Mouse (Mus musculus) lung, postnatal 0 days (tissue): ENCODE measurements around the gene Acot6. TPM values are rescaled to one million over a fixed set of nuclear protein-coding genes. Genes with fewer than 3 reads are reported as not detected.

ENCODE experiments used
- ATAC-seq: fragments of 200-750 bp; cut with Nextera tagmentation; 2 replicates; pipeline ENCODE4 v1.8.0; 2017; ENCODE audit warnings: moderate library complexity
- DNase-seq: peaks from one replicate; pipeline ENCODE4 v3.0.0-alpha.2; 2016; ENCODE audit warnings: low spot score
- H3K27ac ChIP-seq: fragments of 300-500 bp; sonication (generic); 2 replicates; pipeline ENCODE4 v1.5.1; 2014; ENCODE audit warnings: antibody characterized with exemption, mild to moderate bottlenecking, low read length, mixed read lengths
- H3K27me3 ChIP-seq: fragments of 300-500 bp; sonication (generic); replicated peaks from 2 replicates; pipeline ENCODE4 v1.6.1; 2014; ENCODE audit warnings: low read length, mixed read lengths; ENCODE audit not compliant: insufficient read depth
- H3K36me3 ChIP-seq: fragments of 300-500 bp; sonication (generic); 2 replicates; pipeline ENCODE4 v1.6.1; 2014; ENCODE audit warnings: low read length, mixed read lengths; ENCODE audit not compliant: insufficient read depth
- H3K4me1 ChIP-seq: fragments of 300-500 bp; sonication (generic); 2 replicates; pipeline ENCODE4 v1.6.1; 2014; ENCODE audit warnings: antibody characterized with exemption, low read depth, low read length, mixed read lengths; ENCODE audit not compliant: insufficient read depth
- H3K4me2 ChIP-seq: fragments of 300-500 bp; sonication (generic); replicated peaks from 2 replicates; pipeline ENCODE4 v1.6.1; 2014; ENCODE audit warnings: low read depth, mild to moderate bottlenecking, low read length, moderate library complexity, mixed read lengths
- H3K4me3 ChIP-seq: fragments of 300-500 bp; sonication (generic); 2 replicates; pipeline ENCODE4 v1.5.1; 2014; ENCODE audit warnings: low read depth, low read length
- H3K9ac ChIP-seq: fragments of 300-500 bp; sonication (generic); replicated peaks from 2 replicates; pipeline ENCODE4 v1.6.1; 2014; ENCODE audit warnings: low read depth, mild to moderate bottlenecking
- H3K9me3 ChIP-seq: fragments of 300-500 bp; sonication (generic); 2 replicates; pipeline ENCODE4 v1.6.1; 2016; ENCODE audit warnings: low read length, mixed read lengths
- CTCF ChIP-seq: IDR thresholded peaks from 2 replicates; pipeline ENCODE4 v1.5.1; 2016; ENCODE audit warnings: antibody characterized with exemption, mild to moderate bottlenecking
- EP300 ChIP-seq: IDR thresholded peaks from 2 replicates; pipeline ENCODE4 v1.6.1; 2016; ENCODE audit warnings: antibody characterized with exemption, mild to moderate bottlenecking, control low read depth
- WGBS: fragments of 180-500 bp; shearing (Covaris S2); extraction: QIAGEN DNeasy Blood & Tissue Kit; methylation state at CpG from one replicate; pipeline ENCODE4 v1.1.7; 2014; 5-methylcytosine and 5-hydroxymethylcytosine counted together
- polyA plus RNA-seq: library from polyadenylated mRNA; unstranded; fragments of >200 nt; fragmentation: Nextera tagmentation; extraction: Ambion mirVana; gene quantifications from 2 replicates; pipeline ENCODE4 v1.2.1, GENCODE M21; 2015

The Acot6 gene
- polyA plus RNA-seq, 1 experiment from 2014 or later = 1.1 TPM

DNA sequence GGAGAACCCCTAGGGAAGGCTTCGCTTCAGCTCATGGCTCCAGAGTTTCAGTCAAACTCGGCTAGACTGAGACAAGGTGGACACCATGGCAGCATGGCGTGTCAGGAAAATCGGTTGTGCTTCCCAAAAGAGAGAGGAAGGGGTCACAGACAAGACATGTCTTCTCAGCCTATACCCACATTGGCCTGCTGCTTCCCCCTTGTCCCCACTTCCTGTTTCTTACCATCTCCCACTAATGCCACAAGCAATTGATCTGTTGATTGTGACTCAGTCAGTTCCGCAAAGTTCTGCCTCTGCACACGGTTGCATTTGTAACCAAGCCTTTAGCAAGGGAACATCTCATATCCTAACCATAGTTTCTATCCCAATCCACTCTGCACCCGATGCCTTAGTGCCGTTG, 29.5 kb downstream of the Acot6 start:
- TF ChIP-seq CTCF = no peak
- TF ChIP-seq EP300 = no peak
- 84% methylated on average over 8 of the region's 8 CpGs for WGBS
- DNase-seq = peak; percentile 16
- Histone ChIP-seq H3K36me3 (no peaks in the 10 kb centered on the region), H3K4me1 (no peaks in the 10 kb centered on the region), H3K9me3 (no peaks in the 10 kb centered on the region), H3K4me3 (no peak overlapping the region), H3K27me3 (no peaks in the 10 kb centered on the region), H3K27ac (no peak overlapping the region), H3K4me2 (no peak overlapping the region), H3K9ac (no peak overlapping the region)
- no peak for ATAC-seq

DNA sequence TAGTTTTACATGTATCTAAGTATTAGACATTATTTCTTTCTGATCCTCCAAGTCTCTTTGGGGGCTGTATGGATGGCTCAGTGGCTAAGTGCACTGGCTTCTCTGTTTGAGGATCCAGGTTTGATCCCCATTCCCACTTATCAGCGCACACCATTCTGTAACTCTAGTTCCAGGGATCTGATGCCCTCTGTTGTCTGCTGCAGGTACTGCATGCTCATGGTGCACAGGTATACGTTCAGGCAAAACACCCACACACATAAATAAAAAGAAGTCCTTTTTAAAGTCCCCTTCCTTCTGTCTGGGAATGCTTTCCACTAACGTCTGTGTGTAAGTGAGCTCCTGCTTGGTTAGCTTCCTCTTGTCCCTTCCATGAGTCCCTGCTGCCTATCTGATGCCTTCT, 31.8 kb downstream of the Acot6 start:
- 56% methylated on average over 3 of the region's 3 CpGs for WGBS
- Histone ChIP-seq H3K9me3 (no peaks in the 10 kb centered on the region), H3K27me3 (no peaks in the 10 kb centered on the region), H3K4me1 (no peaks in the 10 kb centered on the region), H3K9ac (no peak overlapping the region), H3K4me2 (no peak overlapping the region), H3K36me3 (no peaks in the 10 kb centered on the region), H3K27ac (no peak overlapping the region), H3K4me3 (no peak overlapping the region)
- no peak for ATAC-seq
- peak; percentile 28 for DNase-seq
- TF ChIP-seq EP300 (no peak), CTCF (peak; percentile 83)

DNA sequence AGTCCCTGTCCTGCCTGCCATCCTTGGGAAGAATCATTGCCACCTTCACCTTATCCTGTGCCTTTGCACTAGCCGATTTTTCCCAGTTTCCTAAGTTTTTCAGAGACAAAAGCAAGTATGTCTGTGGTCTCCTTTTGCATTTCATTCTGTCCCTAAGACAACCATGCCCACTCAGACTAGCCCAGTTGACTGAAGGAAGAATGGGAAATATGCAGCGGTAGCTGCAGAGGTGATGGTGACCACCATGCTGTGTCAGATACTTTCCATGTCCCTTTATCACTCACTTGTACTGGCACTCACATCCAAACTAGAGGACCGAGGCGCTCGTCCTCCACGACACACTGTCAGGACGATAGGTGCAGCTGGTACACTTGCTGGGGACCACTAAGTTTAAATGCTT, 36.7 kb downstream of the Acot6 start:
- TF ChIP-seq CTCF (no peak), EP300 (no peak)
- no peak for ATAC-seq
- no peak overlapping the region for H3K4me2 ChIP-seq
- H3K4me1 ChIP-seq = no peaks in the 10 kb centered on the region
- H3K4me3 ChIP-seq = no peak overlapping the region
- no peak for DNase-seq
- H3K9me3 ChIP-seq = no peaks in the 10 kb centered on the region
- no peak overlapping the region for H3K27ac ChIP-seq
- H3K9ac ChIP-seq = no peak overlapping the region
- 0 out of 2 replicates have a peak, but pooled peaks cover 4% of the 10 kb centered on the region for H3K36me3 ChIP-seq
- 89% methylated on average over 7 of the region's 7 CpGs for WGBS
- no peaks in the 10 kb centered on the region for H3K27me3 ChIP-seq

DNA sequence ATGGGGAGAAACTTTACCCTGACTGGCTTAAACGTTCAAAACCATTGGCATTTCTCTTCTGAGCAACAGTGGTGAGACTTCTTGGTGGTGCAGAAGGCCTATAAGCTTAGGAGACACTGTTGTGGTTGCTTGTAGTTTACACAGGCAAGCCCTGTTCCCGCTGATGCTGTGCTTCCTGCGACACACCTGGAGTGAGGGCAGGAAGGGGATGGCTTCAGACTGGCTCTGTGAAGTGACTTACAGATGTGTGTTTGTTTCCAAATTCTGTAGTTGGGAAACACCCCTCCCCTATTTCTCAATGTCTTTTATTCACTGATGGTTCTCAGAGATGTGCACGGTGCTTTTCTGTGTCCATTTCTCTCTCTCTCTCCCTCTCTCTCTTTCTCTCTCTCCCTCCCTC, 39.7 kb downstream of the Acot6 start:
- no peak overlapping the region for H3K9ac ChIP-seq
- TF ChIP-seq CTCF (no peak), EP300 (no peak)
- no peaks in the 10 kb centered on the region for H3K9me3 ChIP-seq

DNA sequence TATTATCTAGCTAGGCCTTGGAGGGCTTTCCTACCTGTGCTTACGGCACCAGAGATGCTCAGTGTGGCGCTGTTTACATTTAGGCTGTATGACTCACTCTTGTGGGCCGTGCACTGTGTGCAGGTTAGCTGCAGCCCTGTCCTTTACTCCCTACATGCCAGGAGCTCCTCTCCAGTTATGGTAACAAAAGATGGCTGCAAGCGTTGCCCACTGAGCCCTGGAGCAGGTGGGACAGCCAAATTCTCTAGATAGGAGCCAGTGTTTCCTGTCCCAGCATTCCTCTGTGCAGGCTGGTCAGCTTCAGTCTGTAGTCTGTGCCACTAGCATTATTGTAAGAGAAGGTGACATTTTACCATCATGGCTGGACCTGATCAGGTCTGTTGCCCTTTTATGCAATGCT, 40.8 kb downstream of the Acot6 start:
- Histone ChIP-seq H3K4me1 (no peaks in the 10 kb centered on the region), H3K27me3 (no peaks in the 10 kb centered on the region), H3K9me3 (no peaks in the 10 kb centered on the region), H3K27ac (no peak overlapping the region), H3K4me2 (no peak overlapping the region), H3K4me3 (no peak overlapping the region), H3K36me3 (0 out of 2 replicates have a peak, but pooled peaks cover 4% of the 10 kb centered on the region), H3K9ac (no peak overlapping the region)
- 72% methylated on average over 4 of the region's 4 CpGs for whole genome bisulfite sequencing
- DNase-seq = no peak
- TF ChIP-seq CTCF (no peak), EP300 (no peak)
- ATAC-seq = no peak

More for the DNA sequence above, 39.7 kb downstream of the Acot6 start:
- ATAC-seq = no peak
- H3K4me2 ChIP-seq = no peak overlapping the region
- DNase-seq = no peak
- no peak overlapping the region for H3K27ac ChIP-seq
- no peaks in the 10 kb centered on the region for H3K27me3 ChIP-seq
- no peak overlapping the region for H3K4me3 ChIP-seq
- H3K36me3 ChIP-seq = 0 out of 2 replicates have a peak, but pooled peaks cover 4% of the 10 kb centered on the region
- WGBS = 61% methylated on average over 4 of the region's 4 CpGs
- no peaks in the 10 kb centered on the region for H3K4me1 ChIP-seq

DNA sequence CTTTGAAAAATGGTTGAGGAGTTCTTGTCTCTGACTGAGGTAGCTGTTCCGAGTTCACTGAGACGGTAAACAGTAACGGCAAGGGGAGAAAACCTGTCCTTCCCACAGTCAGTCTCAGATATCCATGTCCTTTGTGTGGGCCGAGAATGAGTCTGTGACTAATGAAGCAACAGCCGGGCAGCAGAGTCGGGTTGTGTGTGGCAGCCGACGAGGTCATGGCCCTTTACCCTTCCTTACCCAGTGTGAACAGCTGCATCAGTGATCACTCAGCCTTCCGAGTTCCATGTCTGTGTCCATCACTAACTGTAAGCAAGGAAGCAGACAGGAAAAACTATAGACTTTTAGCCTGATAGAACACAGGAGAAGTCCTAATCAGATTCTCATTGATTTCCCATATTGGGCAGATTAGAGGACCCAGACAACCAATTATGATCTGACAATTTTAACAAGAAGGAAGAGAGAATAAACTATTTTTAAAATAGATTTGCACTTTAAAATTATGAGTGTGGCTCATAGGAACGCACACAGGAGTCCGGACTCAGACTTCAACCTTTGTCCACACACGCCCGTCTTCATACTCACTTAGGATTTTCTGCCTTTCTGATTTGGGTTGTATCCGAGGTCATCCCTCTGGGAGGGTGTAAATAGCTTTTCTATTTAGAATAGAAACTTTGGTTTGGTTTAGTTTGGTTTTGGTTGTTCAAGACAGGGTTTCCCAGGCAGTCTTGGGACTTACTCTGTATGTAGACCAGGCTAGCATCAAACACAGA, 42.0 kb downstream of the Acot6 start:
- no peaks in the 10 kb centered on the region for H3K9me3 ChIP-seq
- 57% methylated on average over 14 of the region's 14 CpGs for WGBS
- no peak overlapping the region for H3K9ac ChIP-seq
- H3K27me3 ChIP-seq = no peaks in the 10 kb centered on the region
- no peaks in the 10 kb centered on the region for H3K4me1 ChIP-seq
- H3K4me3 ChIP-seq = no peak overlapping the region
- TF ChIP-seq EP300 (no peak), CTCF (no peak)
- no peak overlapping the region for H3K4me2 ChIP-seq
- ATAC-seq = no peak
- H3K36me3 ChIP-seq = 0 out of 2 replicates have a peak, but pooled peaks cover 4% of the 10 kb centered on the region
- no peak overlapping the region for H3K27ac ChIP-seq
- DNase-seq = no peak
